Mouse (Mus musculus) liver, embryonic 14.5 days (tissue): ENCODE measurements around the gene Acsm2.

Experiments used
- CTCF ChIP-seq: IDR thresholded peaks from 2 replicates; pipeline ENCODE4 v1.5.1; 2016; ENCODE audit warnings: antibody characterized with exemption, low read depth, control low read depth
- EP300 ChIP-seq: IDR thresholded peaks from 2 replicates; pipeline ENCODE4 v1.6.1; 2016; ENCODE audit warnings: antibody characterized with exemption, low read depth

- no peak for TF ChIP-seq CTCF
- no peak for TF ChIP-seq EP300
Measured at GRCm38 (mm10) chr7:119550471-119551222, 3.5 kb upstream of the Acsm2 start.
